Mouse (Mus musculus) kidney, embryonic 14.5 days (tissue): ENCODE data around the gene Ankfn1. TPM values are rescaled to one million over a fixed set of nuclear protein-coding genes. Genes with fewer than 3 reads are reported as not detected.

Experiments
- ATAC-seq: fragments of 200-750 bp; cut with Nextera tagmentation; 2 replicates; pipeline ENCODE4 v1.8.0; 2017; ENCODE audit warnings: moderate number of reproducible peaks, mild to moderate bottlenecking, moderate TSS enrichment, moderate library complexity; ENCODE audit not compliant: low FRiP score, low TSS enrichment
- H3K27ac ChIP-seq: fragments of 300-500 bp; sonication (generic); 2 replicates; pipeline ENCODE4 v1.5.1; 2014; ENCODE audit warnings: low read depth, mild to moderate bottlenecking, low read length, moderate library complexity, mixed read lengths
- H3K27me3 ChIP-seq: fragments of 300-500 bp; sonication (generic); 2 replicates; pipeline ENCODE4 v1.6.1; 2014; ENCODE audit warnings: mild to moderate bottlenecking, low read length; ENCODE audit not compliant: control insufficient read depth, insufficient read depth
- H3K36me3 ChIP-seq: fragments of 300-500 bp; sonication (generic); 2 replicates; pipeline ENCODE4 v1.6.1; 2014; ENCODE audit warnings: low read length, mixed read lengths; ENCODE audit not compliant: control insufficient read depth, insufficient read depth
- H3K4me1 ChIP-seq: fragments of 300-500 bp; sonication (generic); 2 replicates; pipeline ENCODE4 v1.6.1; 2014; ENCODE audit warnings: low read length, mixed read lengths; ENCODE audit not compliant: control insufficient read depth, insufficient read depth
- H3K4me2 ChIP-seq: fragments of 300-500 bp; sonication (generic); replicated peaks from 2 replicates; pipeline ENCODE4 v1.6.1; 2014; ENCODE audit warnings: low read depth, mild to moderate bottlenecking, low read length
- H3K4me3 ChIP-seq: fragments of 300-500 bp; sonication (generic); 2 replicates; pipeline ENCODE4 v1.5.1; 2014; ENCODE audit warnings: mild to moderate bottlenecking, low read length
- H3K9ac ChIP-seq: fragments of 300-500 bp; sonication (generic); 2 replicates; pipeline ENCODE4 v1.6.1; 2014; ENCODE audit warnings: low read depth, mild to moderate bottlenecking, low read length, moderate library complexity
- H3K9me3 ChIP-seq: fragments of 300-500 bp; sonication (generic); 2 replicates; pipeline ENCODE4 v1.6.1; 2016; ENCODE audit warnings: low read length; ENCODE audit not compliant: control insufficient read depth
- WGBS: fragments of 180-500 bp; shearing (Covaris S2); extraction: QIAGEN DNeasy Blood & Tissue Kit; methylation state at CpG from one replicate; pipeline ENCODE4 v1.1.7; 2014; 5-methylcytosine and 5-hydroxymethylcytosine counted together
- polyA plus RNA-seq: library from polyadenylated mRNA; unstranded; fragments of >200 nt; fragmentation: Nextera tagmentation; extraction: Ambion mirVana; gene quantifications from 2 replicates; pipeline ENCODE4 v1.2.1, GENCODE M21; 2014

The Ankfn1 gene
- polyA plus RNA-seq, 1 experiment from 2014 or later = not detected

GRCm38 (mm10) chr11:89538376-89538775, 239.1 kb downstream of the Ankfn1 start:
- no peak overlapping the region for H3K27ac ChIP-seq
- WGBS = 47% methylated on average over 8 of the region's 8 CpGs
- no peak for ATAC-seq
- H3K9ac ChIP-seq = no peak overlapping the region
- H3K9me3 ChIP-seq = 0 out of 2 replicates have a peak, but pooled peaks cover 4% of the 10 kb centered on the region
- no peaks in the 10 kb centered on the region for H3K36me3 ChIP-seq
- H3K4me1 ChIP-seq = no peaks in the 10 kb centered on the region
- no peak overlapping the region for H3K4me2 ChIP-seq
- H3K4me3 ChIP-seq = no peak overlapping the region
- H3K27me3 ChIP-seq = no peaks in the 10 kb centered on the region

DNA sequence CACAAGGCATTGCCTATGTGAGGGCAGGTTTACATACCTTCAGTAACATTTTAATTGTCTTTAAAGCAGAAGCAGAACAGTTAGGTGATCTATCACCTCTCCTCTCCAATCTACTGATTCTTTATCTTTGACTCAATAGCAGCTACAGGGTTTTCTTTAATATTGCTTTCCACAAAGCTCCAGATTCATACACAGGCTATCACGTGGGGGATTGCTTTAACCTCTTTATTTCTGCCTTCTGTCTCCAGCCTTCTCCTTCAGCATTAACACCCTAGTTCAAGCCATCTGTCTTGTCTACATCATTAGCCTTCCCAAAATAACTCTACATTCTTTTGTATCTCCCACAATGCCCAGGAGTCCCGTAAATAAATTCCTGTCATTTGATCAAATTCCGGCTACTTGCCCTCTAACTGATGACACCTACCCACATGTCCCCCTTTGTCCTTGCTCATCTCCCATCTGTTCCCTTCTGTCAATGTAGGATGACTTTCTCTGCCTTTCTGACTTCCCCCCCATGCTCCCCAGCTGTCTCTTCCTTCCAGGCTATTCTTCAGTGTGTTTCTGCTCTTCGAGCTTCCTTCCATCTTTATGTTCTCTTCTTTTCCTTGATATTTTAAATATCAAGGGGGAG, 249.5 kb downstream of the Ankfn1 start:
- no peak for ATAC-seq
- H3K36me3 ChIP-seq = no peaks in the 10 kb centered on the region
- H3K27ac ChIP-seq = no peak overlapping the region
- no peak overlapping the region for H3K4me2 ChIP-seq
- no peaks in the 10 kb centered on the region for H3K4me1 ChIP-seq
- H3K4me3 ChIP-seq = no peak overlapping the region
- 75% methylated on average over 4 of the region's 4 CpGs for WGBS
- H3K9me3 ChIP-seq = no peaks in the 10 kb centered on the region; the same call in 1 of the 2 replicates
- H3K27me3 ChIP-seq = no peaks in the 10 kb centered on the region
- H3K9ac ChIP-seq = no peak overlapping the region

- H3K27ac ChIP-seq = no peak overlapping the region
- H3K4me2 ChIP-seq = peak overlapping the region; percentile 38
- no peaks in the 10 kb centered on the region for H3K36me3 ChIP-seq
- no peak overlapping the region; the same call in 1 of the 2 replicates for H3K4me3 ChIP-seq
- H3K27me3 ChIP-seq = peaks cover 15% of the 10 kb centered on the region; the same call in 1 of the 2 replicates
- WGBS = 8% methylated on average over 9 of the region's 9 CpGs
- no peaks in the 10 kb centered on the region for H3K4me1 ChIP-seq
- no peak overlapping the region for H3K9ac ChIP-seq
- no peaks in the 10 kb centered on the region for H3K9me3 ChIP-seq
- peak; percentile 89 for ATAC-seq
Observed at GRCm38 (mm10) chr11:89515501-89515901, 262.0 kb downstream of the Ankfn1 start.

DNA sequence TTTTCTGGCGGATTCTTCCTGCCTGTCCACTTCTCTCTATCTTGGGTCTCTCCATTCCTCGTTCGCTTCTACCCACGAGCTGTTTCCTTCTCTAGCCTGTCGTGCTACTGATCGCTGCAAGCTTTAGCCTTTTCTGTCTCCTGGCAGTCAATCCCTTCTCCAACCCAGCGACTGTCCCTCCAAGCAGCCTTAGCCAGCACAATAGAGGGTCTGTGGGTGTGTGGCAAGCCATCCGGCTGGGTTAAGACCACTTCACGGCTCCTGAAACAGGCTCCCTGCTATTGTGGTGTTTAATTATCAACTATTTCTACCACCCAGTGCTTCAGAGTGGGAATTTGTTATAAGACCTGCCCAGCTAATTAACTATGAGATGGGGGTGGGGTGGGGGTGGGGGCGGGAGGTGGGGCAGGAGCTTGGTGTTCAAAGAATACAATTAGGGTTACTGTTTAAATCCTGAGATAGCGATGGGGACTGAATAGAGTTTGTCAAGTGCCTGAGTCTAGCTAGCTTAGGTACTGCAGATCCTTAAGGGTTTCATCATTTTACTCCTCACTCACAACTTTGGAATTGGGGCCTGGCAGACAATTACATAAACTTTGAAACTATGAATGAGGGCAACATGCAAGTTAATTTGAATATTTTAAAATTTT, 268.7 kb downstream of the Ankfn1 start:
- H3K36me3 ChIP-seq = no peaks in the 10 kb centered on the region
- no peak overlapping the region for H3K4me3 ChIP-seq
- H3K27ac ChIP-seq = no peak overlapping the region
- no peaks in the 10 kb centered on the region for H3K9me3 ChIP-seq
- no peak overlapping the region for H3K9ac ChIP-seq
- peak; percentile 82; the same call in 1 of the 2 replicates for ATAC-seq
- H3K4me2 ChIP-seq = no peak overlapping the region
- whole genome bisulfite sequencing = 11% methylated on average over 11 of the region's 11 CpGs
- H3K4me1 ChIP-seq = peaks cover 4% of the 10 kb centered on the region; the same call in 1 of the 2 replicates
- H3K27me3 ChIP-seq = peaks cover 3% of the 10 kb centered on the region; the same call in 1 of the 2 replicates

DNA sequence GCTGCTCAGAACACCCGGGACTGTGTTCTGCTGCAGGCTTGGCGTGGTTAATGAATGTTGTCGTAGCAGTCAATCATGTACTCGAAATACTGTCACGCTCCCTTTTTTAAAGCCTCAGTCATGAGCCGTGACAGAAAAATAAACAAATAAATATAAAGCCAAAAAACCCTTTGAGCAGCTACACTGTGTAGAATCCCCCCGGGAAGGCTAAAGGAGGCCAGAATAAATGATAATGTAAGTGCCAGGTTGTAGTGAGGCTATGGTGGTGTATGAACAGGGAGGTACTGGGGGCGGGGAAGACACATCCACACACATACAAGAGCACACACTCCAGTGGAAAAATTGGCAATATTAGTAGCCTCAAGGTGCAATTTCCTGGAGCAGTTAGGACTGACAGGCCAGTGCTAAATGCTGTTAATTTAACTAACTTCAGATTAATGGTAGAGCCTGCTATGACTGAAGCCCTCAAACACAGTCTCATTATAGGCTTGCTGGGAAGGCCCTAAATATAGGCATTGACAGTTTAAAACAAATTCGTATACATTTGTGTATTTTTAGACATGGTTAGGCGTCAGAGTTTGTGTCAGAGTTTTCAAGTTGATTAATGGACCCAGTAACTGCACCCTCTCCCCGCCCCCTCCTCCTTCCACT, 270.7 kb downstream of the Ankfn1 start:
- Histone ChIP-seq H3K4me2 (no peak overlapping the region), H3K36me3 (no peaks in the 10 kb centered on the region), H3K27ac (no peak overlapping the region), H3K4me1 (peaks cover 4% of the 10 kb centered on the region; the same call in 1 of the 2 replicates), H3K9ac (no peak overlapping the region), H3K27me3 (peaks cover 3% of the 10 kb centered on the region; the same call in 1 of the 2 replicates), H3K9me3 (no peaks in the 10 kb centered on the region), H3K4me3 (no peak overlapping the region)
- ATAC-seq = peak; percentile 51; the same call in 1 of the 2 replicates
- 26% methylated on average over 11 of the region's 11 CpGs for WGBS

- Histone ChIP-seq H3K27ac (no peak overlapping the region), H3K4me1 (peaks cover 4% of the 10 kb centered on the region; the same call in 1 of the 2 replicates), H3K27me3 (no peaks in the 10 kb centered on the region; the same call in 1 of the 2 replicates), H3K9ac (no peak overlapping the region), H3K9me3 (no peaks in the 10 kb centered on the region), H3K36me3 (no peaks in the 10 kb centered on the region), H3K4me2 (no peak overlapping the region), H3K4me3 (no peak overlapping the region)
- 92% methylated on average over 7 of the region's 7 CpGs for WGBS
- ATAC-seq = no peak
Observed at GRCm38 (mm10) chr11:89505046-89505445, 272.4 kb downstream of the Ankfn1 start.

DNA sequence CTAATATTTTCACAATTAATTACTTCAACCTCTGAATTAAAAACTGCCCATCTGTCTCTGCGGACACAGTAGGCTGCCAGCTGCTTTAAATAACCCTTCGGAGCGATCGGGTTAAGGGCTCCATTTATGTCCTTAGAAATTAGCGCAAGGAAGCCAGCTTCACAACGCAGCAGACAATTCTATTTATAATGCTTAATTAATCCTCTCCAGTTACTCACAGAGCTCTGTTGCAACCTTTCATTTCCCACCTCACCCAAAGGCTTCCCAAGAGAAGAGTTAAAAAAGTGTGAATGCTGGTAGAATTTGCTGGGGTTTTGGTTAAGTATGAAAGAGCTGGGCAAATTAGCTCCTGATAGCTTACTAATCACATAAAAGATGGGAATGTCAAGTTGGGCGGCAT, 275.7 kb downstream of the Ankfn1 start:
- H3K4me3 ChIP-seq = no peak overlapping the region
- peaks cover 1% of the 10 kb centered on the region; the same call in 1 of the 2 replicates for H3K4me1 ChIP-seq
- no peak overlapping the region for H3K27ac ChIP-seq
- no peak overlapping the region for H3K9ac ChIP-seq
- WGBS = 61% methylated on average over 7 of the region's 7 CpGs
- no peaks in the 10 kb centered on the region for H3K36me3 ChIP-seq
- ATAC-seq = no peak
- H3K9me3 ChIP-seq = no peaks in the 10 kb centered on the region
- H3K27me3 ChIP-seq = no peaks in the 10 kb centered on the region
- no peak overlapping the region for H3K4me2 ChIP-seq

- Histone ChIP-seq H3K9ac (no peak overlapping the region), H3K27me3 (no peaks in the 10 kb centered on the region), H3K4me2 (no peak overlapping the region), H3K27ac (no peak overlapping the region), H3K9me3 (no peaks in the 10 kb centered on the region), H3K4me3 (no peak overlapping the region), H3K36me3 (no peaks in the 10 kb centered on the region), H3K4me1 (no peaks in the 10 kb centered on the region)
- no peak for ATAC-seq
- WGBS = 85% methylated on average over 2 of the region's 2 CpGs
Observed at GRCm38 (mm10) chr11:89500961-89501360, 276.5 kb downstream of the Ankfn1 start.

DNA sequence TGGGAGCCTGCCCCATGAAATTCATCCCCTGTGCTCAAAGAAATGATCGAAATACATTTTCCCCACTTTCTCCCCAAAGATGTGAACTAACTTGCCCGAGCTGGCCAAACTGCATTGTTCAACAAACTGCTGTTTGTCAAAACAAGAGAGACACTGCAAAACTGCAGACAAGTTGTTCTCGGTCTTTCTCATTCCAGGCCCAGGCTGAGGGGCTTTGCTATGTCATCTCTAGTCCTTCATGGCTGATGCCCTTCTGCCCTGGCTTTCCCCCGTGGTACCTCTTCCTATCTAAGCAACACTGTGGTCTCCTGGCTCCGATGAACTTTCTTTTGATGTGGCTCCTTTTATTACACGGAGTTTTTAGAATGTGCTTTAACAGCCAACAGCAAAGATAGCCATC, 296.4 kb downstream of the Ankfn1 start:
- no peak overlapping the region for H3K27ac ChIP-seq
- no peak overlapping the region for H3K4me3 ChIP-seq
- H3K9ac ChIP-seq = no peak overlapping the region
- H3K27me3 ChIP-seq = no peaks in the 10 kb centered on the region
- no peaks in the 10 kb centered on the region for H3K36me3 ChIP-seq
- no peak for ATAC-seq
- 39% methylated on average over 6 of the region's 6 CpGs for WGBS
- H3K9me3 ChIP-seq = no peaks in the 10 kb centered on the region
- H3K4me2 ChIP-seq = no peak overlapping the region
- H3K4me1 ChIP-seq = no peaks in the 10 kb centered on the region
